Mouse (Mus musculus): ENCODE results near the gene Strbp.

DNA sequence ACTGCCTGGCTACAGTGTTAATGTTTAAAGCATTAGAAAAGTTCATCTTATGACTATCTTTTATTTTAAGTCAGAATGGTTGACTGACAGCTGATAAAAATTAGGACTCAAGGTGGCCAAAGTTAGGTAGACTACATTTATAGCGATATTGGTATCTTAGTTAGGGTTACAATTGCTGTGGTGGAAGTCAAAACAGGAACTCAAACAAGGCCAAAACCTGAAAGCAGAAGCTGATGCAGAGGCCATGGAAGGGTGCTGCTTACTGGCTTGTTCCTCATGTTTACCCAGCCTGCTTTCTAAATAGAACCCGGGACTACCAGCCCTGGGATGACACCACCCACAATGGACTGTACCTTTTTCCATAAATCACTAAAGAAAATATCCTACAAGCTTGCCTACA lies 219.5 kb downstream of the Strbp start:
- TF ChIP-seq ZNF384 (IDR thresholded peaks at IDR 0.05; ENCODE audit: low read depth, low read length) (no peak), ZC3H11A (IDR thresholded peaks at IDR 0.05; ENCODE audit: borderline replicate concordance, low read depth, low read length) (no peak), CHD2 (IDR thresholded peaks at IDR 0.05; ENCODE audit: low read depth, low read length) (no peak), MAFK (IDR thresholded peaks at IDR 0.05; ENCODE audit: insufficient read depth, low read depth, low read length) (no peak)

All from ES-E14 (cell line).